Mouse (Mus musculus) limb, embryonic 11.5 days (tissue): ENCODE measurements at regions not wholly inside any gene's neighbourhood (a gene's known extent, or its start where the extent isn't known, plus 50 kb on each side); places are given as distances from the start of the nearest gene placed in this dataset.

Experiments
- ATAC-seq: fragments of 200-750 bp; cut with Nextera tagmentation; 2 replicates; pipeline ENCODE4 v1.8.0; 2017; ENCODE audit warnings: low read depth; ENCODE audit not compliant: insufficient number of reproducible peaks, low FRiP score, low TSS enrichment
- DNase-seq: peaks from one replicate; pipeline ENCODE4 v3.0.0-alpha.2; 2015; ENCODE audit warnings: low spot score
- H3K27ac ChIP-seq: fragments of 300-500 bp; sonication (generic); replicated peaks from 2 replicates; pipeline ENCODE4 v1.5.1; 2014; ENCODE audit warnings: low read depth, mild to moderate bottlenecking, low read length
- H3K27me3 ChIP-seq: fragments of 300-500 bp; sonication (generic); 2 replicates; pipeline ENCODE4 v1.6.1; 2014; ENCODE audit warnings: mild to moderate bottlenecking, low read length, mixed read lengths; ENCODE audit not compliant: control insufficient read depth, insufficient read depth
- H3K36me3 ChIP-seq: fragments of 300-500 bp; sonication (generic); 2 replicates; pipeline ENCODE4 v1.6.1; 2014; ENCODE audit warnings: mild to moderate bottlenecking, low read length, moderate library complexity, mixed read lengths; ENCODE audit not compliant: control insufficient read depth, insufficient read depth
- H3K4me1 ChIP-seq: fragments of 300-500 bp; sonication (generic); 2 replicates; pipeline ENCODE4 v1.6.1; 2014; ENCODE audit warnings: low read length, mixed read lengths; ENCODE audit not compliant: control insufficient read depth, insufficient read depth
- H3K4me2 ChIP-seq: fragments of 300-500 bp; sonication (generic); 2 replicates; pipeline ENCODE4 v1.6.1; 2014; ENCODE audit warnings: low read depth, mild to moderate bottlenecking, moderate library complexity; ENCODE audit not compliant: severe bottlenecking
- H3K4me3 ChIP-seq: fragments of 300-500 bp; sonication (generic); 2 replicates; pipeline ENCODE4 v1.5.1; 2014; ENCODE audit warnings: low read depth, low read length
- H3K9ac ChIP-seq: fragments of 300-500 bp; sonication (generic); 2 replicates; pipeline ENCODE4 v1.6.1; 2014; ENCODE audit warnings: mild to moderate bottlenecking, low read length
- H3K9me3 ChIP-seq: fragments of 300-500 bp; sonication (generic); 2 replicates; pipeline ENCODE4 v1.6.1; 2016; ENCODE audit warnings: low read length; ENCODE audit not compliant: control insufficient read depth
- WGBS: fragments of 180-500 bp; shearing (Covaris S2); extraction: QIAGEN DNeasy Blood & Tissue Kit; methylation state at CpG from one replicate; pipeline ENCODE4 v1.1.7; 2014; 5-methylcytosine and 5-hydroxymethylcytosine counted together

- DNase-seq (no peak), ATAC-seq (no peak)
- Histone ChIP-seq H3K4me3 (no peak overlapping the region), H3K27ac (no peak overlapping the region), H3K9me3 (no peaks in the 10 kb centered on the region), H3K4me2 (no peak overlapping the region), H3K27me3 (no peaks in the 10 kb centered on the region), H3K4me1 (no peaks in the 10 kb centered on the region), H3K9ac (no peak overlapping the region), H3K36me3 (no peaks in the 10 kb centered on the region)
- WGBS, result 86% methylated on average over 4 of the region's 4 CpGs
Measured at GRCm38 (mm10) chr3:115635487-115635886, 79.4 kb downstream of the S1pr1 start.

GRCm38 (mm10) chr3:115635081-115635480, 79.8 kb downstream of the S1pr1 start:
- 91% methylated on average over 5 of the region's 5 CpGs for WGBS
- no peak overlapping the region for H3K27ac ChIP-seq

DNA sequence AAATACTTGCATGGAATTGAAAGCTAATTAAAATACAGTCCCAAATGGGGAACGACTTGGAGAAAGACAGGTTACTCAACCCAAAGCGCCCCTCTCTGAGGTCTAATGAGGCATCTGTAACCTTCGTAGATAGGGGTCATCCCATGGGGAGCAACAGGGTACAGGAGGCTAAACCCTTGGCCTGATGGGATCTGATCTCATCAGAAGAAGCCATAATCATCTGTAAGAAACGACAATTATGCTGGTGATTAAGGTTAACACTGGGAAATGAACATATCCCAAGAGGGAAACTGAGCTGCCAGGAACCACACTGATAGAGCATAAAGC, 82.5 kb downstream of the S1pr1 start:
- Histone ChIP-seq H3K9me3 (no peaks in the 10 kb centered on the region), H3K27ac (no peak overlapping the region), H3K4me2 (no peak overlapping the region), H3K27me3 (no peaks in the 10 kb centered on the region), H3K4me3 (no peak overlapping the region), H3K36me3 (no peaks in the 10 kb centered on the region), H3K9ac (no peak overlapping the region), H3K4me1 (no peaks in the 10 kb centered on the region)
- no peak for DNase-seq
- 69% methylated on average over 4 of the region's 4 CpGs for WGBS
- ATAC-seq, result no peak

More at GRCm38 (mm10) chr3:115635081-115635480, 79.8 kb downstream of the S1pr1 start:
- no peak overlapping the region for H3K4me3 ChIP-seq
- no peaks in the 10 kb centered on the region for H3K9me3 ChIP-seq
- no peak overlapping the region for H3K9ac ChIP-seq
- DNase-seq (no peak), ATAC-seq (no peak)
- H3K36me3 ChIP-seq, result no peaks in the 10 kb centered on the region
- no peaks in the 10 kb centered on the region for H3K27me3 ChIP-seq
- no peak overlapping the region for H3K4me2 ChIP-seq
- H3K4me1 ChIP-seq, result no peaks in the 10 kb centered on the region

DNA sequence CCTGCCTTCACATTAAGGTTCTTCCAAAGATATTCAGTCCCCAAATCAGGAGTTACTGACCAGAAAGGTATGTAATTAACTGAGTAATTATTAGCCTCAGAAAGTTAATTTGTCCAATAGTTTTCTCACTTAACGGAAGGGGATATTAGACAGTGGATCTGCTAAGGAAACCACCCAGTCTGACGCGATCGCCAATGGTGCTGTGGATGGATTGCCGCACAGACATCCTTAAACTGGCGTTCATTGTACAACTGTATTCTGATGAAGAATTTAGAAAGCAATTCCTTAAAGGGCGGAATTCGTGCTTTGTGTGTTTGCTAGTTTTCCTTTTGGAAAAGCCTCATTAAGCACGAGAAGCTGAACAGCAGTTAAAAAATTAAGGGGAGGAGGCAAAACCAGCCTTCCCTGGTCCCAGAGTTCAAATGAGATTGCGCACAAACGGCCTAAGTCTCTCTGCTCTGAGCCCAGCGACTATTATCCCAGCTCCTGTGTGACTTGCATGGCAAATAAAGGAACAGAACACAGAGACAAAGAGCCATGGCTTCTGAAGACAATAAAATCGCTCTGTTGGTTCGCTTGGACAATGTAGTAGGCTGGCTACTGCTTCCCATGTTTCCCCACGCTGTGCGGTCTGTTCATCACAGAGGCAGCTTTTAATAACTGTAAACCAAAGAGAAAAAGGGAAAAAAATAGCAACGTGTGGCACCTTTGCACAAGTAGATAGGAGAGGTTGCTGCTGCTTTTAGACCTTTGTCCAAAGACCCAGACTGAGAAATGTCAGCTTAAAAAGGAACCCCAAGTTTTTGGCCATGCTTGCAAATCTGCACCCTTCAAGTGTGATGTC, 83.1 kb downstream of the S1pr1 start:
- H3K9ac ChIP-seq, result no peak overlapping the region
- DNase-seq (no peak), ATAC-seq (no peak)
- no peaks in the 10 kb centered on the region for H3K36me3 ChIP-seq
- WGBS, result 88% methylated on average over 17 of the region's 17 CpGs
- H3K4me3 ChIP-seq, result no peak overlapping the region
- H3K4me1 ChIP-seq, result no peaks in the 10 kb centered on the region
- no peaks in the 10 kb centered on the region for H3K27me3 ChIP-seq
- no peaks in the 10 kb centered on the region for H3K9me3 ChIP-seq
- no peak overlapping the region for H3K4me2 ChIP-seq
- no peak overlapping the region for H3K27ac ChIP-seq

DNA sequence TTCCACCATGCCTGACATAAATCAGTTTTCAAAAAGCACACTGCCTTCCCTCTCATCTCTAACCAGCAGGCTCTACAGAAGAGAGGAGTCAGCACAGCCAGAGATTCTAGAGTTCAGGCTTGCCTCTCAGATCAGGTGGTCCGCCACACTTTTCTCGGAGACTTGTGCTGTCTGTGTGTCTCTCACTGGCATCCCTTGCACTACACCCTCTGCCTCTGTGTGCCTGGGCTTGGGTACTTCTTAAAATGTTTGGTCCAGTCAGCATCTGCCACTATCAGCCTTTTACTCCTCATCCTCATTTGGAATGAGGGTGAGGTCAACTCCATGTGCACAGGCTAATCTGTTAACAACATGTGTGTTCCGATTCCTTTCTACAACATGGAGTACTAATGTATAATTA, 92.0 kb downstream of the S1pr1 start:
- 89% methylated on average over 3 of the region's 3 CpGs for WGBS
- no peak overlapping the region for H3K27ac ChIP-seq
- H3K4me1 ChIP-seq, result no peaks in the 10 kb centered on the region
- DNase-seq (no peak), ATAC-seq (no peak)
- no peak overlapping the region for H3K4me3 ChIP-seq
- H3K9ac ChIP-seq, result no peak overlapping the region
- no peaks in the 10 kb centered on the region for H3K27me3 ChIP-seq
- no peak overlapping the region for H3K4me2 ChIP-seq
- no peaks in the 10 kb centered on the region for H3K36me3 ChIP-seq
- H3K9me3 ChIP-seq, result no peaks in the 10 kb centered on the region

DNA sequence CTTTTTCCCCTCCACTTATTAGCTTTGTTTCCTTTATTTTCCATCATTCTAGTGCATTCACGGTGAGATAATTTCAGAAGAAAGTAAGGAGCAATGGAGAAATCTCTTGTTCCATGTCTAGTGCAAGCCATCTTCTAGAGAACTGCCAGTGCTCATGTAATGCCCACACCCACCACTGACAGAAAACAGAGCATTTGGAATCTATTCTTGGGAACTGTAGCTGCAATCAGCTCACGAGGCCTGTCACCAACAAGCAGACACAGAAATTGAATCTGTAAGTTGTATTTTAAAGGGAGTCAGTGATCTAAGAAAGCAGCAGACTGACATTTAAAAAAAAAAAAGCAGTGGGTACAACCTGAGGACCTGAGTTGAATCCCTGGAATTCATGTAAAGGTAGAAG, 92.6 kb downstream of the S1pr1 start:
- 91% methylated on average over 2 of the region's 2 CpGs for WGBS
- no peak overlapping the region for H3K4me3 ChIP-seq

GRCm38 (mm10) chr3:115619970-115620369, 94.9 kb downstream of the S1pr1 start:
- 61% methylated on average over 3 of the region's 3 CpGs for WGBS
- H3K4me3 ChIP-seq, result no peak overlapping the region

More for the DNA sequence above, 92.6 kb downstream of the S1pr1 start:
- no peaks in the 10 kb centered on the region for H3K9me3 ChIP-seq
- DNase-seq (no peak), ATAC-seq (no peak)
- no peaks in the 10 kb centered on the region for H3K27me3 ChIP-seq
- no peaks in the 10 kb centered on the region for H3K4me1 ChIP-seq
- H3K4me2 ChIP-seq, result no peak overlapping the region
- H3K9ac ChIP-seq, result no peak overlapping the region
- no peak overlapping the region for H3K27ac ChIP-seq
- H3K36me3 ChIP-seq, result no peaks in the 10 kb centered on the region

GRCm38 (mm10) chr3:115615994-115616598, 98.8 kb downstream of the S1pr1 start:
- Histone ChIP-seq H3K36me3 (no peaks in the 10 kb centered on the region), H3K9me3 (no peaks in the 10 kb centered on the region), H3K4me2 (no peak overlapping the region), H3K9ac (no peak overlapping the region), H3K27ac (no peak overlapping the region), H3K27me3 (no peaks in the 10 kb centered on the region), H3K4me1 (no peaks in the 10 kb centered on the region), H3K4me3 (no peak overlapping the region)
- DNase-seq, result peak; percentile 60
- WGBS, result 26% methylated on average over 7 of the region's 7 CpGs
- ATAC-seq, result no peak

More at GRCm38 (mm10) chr3:115619970-115620369, 94.9 kb downstream of the S1pr1 start:
- Histone ChIP-seq H3K27ac (no peak overlapping the region), H3K36me3 (no peaks in the 10 kb centered on the region), H3K4me1 (no peaks in the 10 kb centered on the region), H3K4me2 (no peak overlapping the region), H3K27me3 (no peaks in the 10 kb centered on the region), H3K9ac (no peak overlapping the region), H3K9me3 (no peaks in the 10 kb centered on the region)
- DNase-seq (no peak), ATAC-seq (no peak)
